Mouse (Mus musculus): ENCODE measurements at regions not wholly inside any gene's neighbourhood (a gene's known extent, or its start where the extent isn't known, plus 50 kb on each side); places are given as distances from the start of the nearest gene placed in this dataset.

DNA sequence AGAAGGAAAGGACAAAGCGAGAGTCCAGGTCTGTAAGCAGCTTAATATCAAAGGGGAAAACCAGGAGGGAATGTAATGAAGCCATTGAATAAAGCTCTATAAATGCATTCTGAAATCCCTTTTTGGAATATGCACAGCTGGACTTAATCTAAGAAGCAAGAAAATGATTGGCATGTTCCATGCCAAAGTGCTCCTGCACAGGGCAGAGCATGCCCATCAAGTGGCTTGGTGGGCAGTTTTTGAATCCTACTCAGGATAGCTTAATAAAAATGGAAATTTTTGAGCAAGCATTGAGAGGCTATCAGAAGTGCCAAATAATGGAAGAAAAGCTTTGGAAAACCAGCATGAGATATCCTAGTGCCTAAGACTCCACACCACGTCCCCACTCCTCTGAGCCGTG, 466.1 kb downstream of the Epm2a start:
- no peak for DNase-seq

- no peak for DNase-seq
These were observed 479.3 kb downstream of the Epm2a start for GRCm38 (mm10) chr10:11822418-11822959.

DNA sequence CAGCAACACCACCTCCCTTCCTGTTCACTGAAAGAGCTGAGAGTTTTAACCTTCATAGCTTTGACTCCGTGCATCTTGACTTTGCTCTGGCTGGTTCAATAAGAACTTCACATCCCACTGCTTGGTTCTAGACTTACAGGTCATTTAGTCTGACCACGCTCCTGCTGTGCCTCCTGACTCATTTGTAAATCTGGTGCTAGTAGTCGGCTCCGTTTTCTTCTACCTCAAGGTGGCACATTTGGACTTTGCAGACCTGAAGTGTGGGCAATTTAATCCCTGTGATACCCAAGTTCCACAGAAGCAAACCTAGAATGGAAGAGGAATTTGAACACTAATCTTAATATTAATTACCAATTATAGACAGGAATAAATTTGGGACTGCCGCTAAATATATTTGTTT, 497.9 kb downstream of the Epm2a start:
- DNase-seq: no peak

DNA sequence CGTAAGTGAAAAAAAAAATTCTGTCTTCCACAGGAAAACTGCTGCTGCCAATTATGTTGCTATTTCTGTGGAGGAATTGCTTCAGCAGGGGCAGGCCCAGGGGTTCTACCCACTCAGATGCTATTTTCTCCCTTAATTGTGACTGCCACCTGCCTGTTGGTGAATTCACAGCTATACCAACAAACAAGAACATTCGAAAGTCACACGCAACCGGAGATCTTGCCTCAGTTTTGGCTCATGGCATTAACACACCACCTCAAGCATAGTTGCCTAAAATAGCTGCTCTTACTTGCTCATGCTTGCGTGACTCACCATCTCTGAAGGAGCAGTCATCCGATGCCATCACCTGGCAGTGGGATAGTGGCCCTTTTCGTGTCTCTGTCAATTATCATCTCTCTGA, 498.3 kb downstream of the Epm2a start:
- no peak for DNase-seq

GRCm38 (mm10) chr10:11846141-11846540, 502.9 kb downstream of the Epm2a start:
- no peak for DNase-seq

DNA sequence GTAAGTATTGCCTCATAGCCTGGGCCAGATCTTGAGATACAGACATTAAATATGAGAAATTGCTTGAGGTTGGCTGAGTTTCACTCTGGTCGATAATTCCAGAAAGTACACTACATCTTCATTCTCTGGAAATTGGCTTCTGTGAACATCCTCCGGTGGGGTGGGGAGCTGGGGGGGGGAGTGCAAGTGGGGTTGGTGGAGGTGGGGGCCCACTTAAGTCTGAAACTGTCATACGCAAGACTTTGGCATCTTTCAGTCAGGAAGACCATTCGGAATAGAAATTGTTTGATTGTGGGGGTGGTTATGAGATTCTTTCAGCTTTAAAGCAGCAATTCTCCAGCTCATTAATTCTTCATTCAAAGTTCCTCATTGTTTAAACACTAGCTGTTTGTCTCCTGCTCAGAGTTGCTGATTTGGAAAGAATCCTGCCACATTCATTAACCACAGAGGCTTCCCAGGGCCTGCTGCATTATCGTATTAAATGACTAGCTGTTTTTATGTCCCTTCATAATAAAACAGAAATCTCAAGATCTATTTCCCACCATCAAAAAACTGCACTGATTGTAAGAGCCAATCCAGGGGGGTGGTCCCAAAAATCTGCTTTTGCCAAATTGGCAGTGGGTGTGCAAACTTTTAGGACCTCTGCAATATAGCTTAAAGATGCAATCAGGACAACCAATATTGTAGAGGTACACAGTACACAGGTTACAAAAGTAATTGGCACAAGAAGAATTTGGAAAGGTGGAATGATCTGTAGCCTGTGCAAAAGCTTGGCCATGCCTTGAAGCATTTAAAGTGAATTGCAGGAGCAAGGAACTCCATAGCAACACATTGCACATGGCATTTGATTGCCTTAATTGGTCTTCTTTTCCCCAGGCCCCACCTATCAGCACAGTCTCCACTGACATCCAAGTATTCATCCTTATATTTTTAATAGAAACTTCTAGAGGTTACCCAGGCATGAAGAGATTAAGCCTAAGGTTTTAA, 532.2 kb downstream of the Epm2a start:
- DNase-seq: no peak

- DNase-seq: no peak
These were observed 543.0 kb downstream of the Epm2a start for GRCm38 (mm10) chr10:11886237-11886636.

DNA sequence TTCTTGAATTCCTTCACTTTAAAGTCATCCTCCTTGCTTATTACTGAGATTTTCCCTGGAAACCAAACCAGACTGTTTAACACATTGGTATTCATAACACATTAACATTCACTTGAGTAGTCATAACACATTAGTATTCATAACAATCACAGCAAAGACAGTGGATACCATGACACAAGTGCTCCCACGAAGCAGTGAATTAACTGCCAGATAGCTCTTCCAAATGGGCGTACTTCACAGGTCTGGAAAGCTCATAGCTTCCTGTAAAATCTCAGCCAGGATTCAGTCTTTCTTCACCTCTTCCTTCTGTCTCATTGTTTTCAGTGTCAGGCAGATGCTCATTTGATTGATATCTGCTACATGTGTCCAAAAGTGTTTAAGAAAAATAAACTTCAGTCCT, 545.7 kb downstream of the Epm2a start:
- DNase-seq: no peak

DNA sequence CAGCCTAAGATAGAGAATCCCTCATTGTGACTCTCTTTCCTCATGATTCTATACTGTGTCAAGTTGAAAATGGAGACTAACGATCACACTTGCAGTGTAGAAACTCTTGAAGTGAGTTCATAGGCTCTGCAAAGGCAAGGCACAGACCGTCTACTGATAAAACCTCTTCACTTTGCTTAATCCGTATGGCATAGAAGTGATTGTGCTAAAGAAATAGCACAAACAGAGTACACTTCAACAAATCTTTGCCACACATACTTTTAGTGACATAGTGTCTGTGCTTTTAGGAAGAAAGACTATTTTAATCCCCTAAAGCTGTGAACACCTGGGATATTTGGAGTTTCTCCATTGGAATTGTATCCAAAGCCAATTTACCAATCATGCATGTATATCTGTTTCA, 578.9 kb downstream of the Epm2a start:
- DNase-seq: no peak

DNA sequence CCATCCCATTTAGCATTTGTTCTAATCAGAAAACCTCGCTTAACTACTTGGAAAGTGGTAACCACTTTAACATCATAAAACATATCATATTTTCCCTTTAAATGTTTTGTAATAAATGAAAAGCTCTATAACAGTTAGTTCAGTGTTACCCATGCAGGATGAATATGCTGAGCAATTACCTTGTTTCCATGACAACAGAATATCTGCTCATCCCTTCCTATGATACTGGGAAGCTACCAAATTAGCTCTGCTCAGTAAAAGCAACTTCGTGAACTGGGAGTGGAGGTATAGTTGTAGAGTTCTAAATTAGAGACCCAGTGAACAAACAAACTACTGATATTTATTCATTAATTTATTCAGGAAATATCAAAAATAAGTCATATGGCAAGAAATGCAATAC, 595.0 kb downstream of the Epm2a start:
- DNase-seq: no peak

DNA sequence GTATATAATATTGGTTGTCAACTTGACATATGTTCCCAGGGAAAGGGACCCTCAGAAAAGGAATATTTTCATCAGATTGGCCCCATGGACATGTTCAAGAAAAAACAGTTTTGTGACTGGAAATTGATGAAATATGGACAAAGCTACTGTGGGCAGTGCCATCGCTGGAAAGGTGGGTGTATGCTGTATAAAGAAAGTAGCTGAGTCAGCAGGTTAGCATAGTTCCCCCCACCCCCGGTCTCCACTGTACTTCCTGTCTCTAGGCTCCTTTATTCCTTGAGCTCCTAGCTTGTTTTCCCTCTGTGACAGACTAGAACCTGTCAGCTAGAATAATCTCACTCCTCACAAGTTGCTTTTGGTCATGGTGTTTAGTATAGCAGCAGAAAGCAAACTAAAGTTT, 599.6 kb downstream of the Epm2a start:
- DNase-seq: no peak

DNA sequence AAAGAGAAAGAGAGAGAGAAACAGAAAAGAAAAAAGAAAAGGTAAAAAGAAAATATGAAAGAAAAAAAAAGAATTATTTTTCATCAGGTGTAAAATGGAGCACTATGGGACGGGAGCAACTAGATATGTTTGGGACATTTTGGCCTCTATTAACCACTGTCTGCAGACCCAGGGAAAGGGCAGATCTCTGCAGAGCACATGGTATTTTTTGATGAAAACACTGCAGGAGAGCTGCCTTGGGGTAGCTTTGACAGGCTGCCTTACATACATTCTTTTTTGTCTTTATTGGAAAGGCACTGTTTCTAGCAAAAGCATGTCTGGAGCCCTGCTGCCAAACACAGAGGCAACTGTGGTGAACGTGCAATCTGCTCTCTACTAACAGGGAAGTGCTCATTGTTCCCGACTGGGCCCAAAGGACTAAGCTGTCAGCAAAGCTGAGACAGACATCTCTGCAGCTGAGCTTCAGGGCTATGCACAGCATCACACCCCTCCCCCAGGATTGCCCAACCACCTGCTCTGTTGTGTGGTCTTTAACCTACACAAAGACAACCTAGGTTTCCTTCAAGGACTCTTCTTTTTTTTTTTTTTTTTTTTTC, 617.2 kb downstream of the Epm2a start:
- no peak for DNase-seq

- no peak for DNase-seq
These were observed 661.8 kb downstream of the Epm2a start for GRCm38 (mm10) chr10:12004966-12005365.

- DNase-seq: no peak
These were observed 662.7 kb downstream of the Epm2a start for GRCm38 (mm10) chr10:12005889-12006288.

- DNase-seq: no peak
These were observed 674.1 kb downstream of the Epm2a start for GRCm38 (mm10) chr10:12017286-12017685.

- no peak for DNase-seq
These were observed 675.1 kb downstream of the Epm2a start for GRCm38 (mm10) chr10:12018281-12018680.

GRCm38 (mm10) chr10:12019159-12019779, 676.1 kb downstream of the Epm2a start:
- no peak for DNase-seq

DNA sequence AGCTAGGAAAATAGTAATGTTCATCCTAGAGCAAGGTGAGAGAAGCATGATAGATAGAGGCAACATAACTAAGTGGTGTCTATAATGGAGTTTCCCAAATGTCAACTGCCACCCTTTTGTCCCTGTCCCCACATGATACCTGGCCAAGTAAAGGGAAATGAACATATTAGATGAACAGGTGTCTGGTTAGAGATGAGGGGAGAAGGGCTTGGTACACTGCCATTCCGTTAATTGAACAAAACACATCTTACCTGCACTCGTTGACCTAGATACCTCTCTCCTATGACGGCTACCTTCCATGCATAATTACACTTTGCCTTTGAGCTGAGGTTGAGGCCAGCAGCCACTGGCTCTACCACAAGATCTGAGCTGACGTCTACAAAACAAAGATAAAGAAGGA, 677.4 kb downstream of the Epm2a start:
- DNase-seq: no peak

GRCm38 (mm10) chr10:12035159-12035558, 692.0 kb downstream of the Epm2a start:
- DNase-seq: no peak

GRCm38 (mm10) chr10:12045937-12046336, 702.7 kb downstream of the Epm2a start:
- no peak for DNase-seq

- no peak for DNase-seq
These were observed 716.5 kb downstream of the Epm2a start for GRCm38 (mm10) chr10:12059728-12060127.

GRCm38 (mm10) chr10:12061069-12061861, 718.1 kb downstream of the Epm2a start:
- no peak for DNase-seq

DNA sequence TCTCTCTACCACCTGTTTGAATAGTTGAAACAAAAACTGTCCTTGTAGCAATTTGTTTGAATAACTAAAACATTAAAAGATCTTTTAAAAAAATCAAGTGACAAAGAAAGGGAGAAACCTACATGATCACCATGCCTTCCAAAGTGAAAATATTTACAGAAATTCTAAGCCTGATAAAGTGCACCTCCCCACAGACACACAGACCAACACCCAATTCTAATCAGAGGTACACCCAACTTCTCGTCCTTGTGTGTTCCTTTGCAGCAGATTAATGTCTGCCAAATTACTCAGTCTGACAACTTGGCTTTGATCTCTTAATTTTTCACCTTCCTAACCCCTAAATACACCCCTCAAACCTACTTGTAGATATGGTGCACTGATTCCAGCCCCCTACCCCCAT, 719.1 kb downstream of the Epm2a start:
- no peak for DNase-seq

Data from lung, postnatal 10 days (tissue).